Mouse (Mus musculus) cortical plate, adult 2 months (tissue): ENCODE measurements at regions not wholly inside any gene's neighbourhood (a gene's known extent, or its start where the extent isn't known, plus 50 kb on each side); places are given as distances from the start of the nearest gene placed in this dataset.

Source experiments
- CTCF ChIP-seq: fragments of 200-500 bp; IDR thresholded peaks from 2 replicates; pipeline ENCODE4 v1.5.1; 2011; ENCODE audit warnings: mild to moderate bottlenecking, control low read depth, low read length; ENCODE audit not compliant: insufficient read depth; ENCODE audit errors: extremely low read depth
- POLR2A ChIP-seq: fragments of 200-500 bp; IDR thresholded peaks from 2 replicates; pipeline ENCODE4 v1.6.1; 2011; ENCODE audit warnings: mild to moderate bottlenecking, low read length, control low read depth; ENCODE audit not compliant: insufficient read depth; ENCODE audit errors: extremely low read depth

DNA sequence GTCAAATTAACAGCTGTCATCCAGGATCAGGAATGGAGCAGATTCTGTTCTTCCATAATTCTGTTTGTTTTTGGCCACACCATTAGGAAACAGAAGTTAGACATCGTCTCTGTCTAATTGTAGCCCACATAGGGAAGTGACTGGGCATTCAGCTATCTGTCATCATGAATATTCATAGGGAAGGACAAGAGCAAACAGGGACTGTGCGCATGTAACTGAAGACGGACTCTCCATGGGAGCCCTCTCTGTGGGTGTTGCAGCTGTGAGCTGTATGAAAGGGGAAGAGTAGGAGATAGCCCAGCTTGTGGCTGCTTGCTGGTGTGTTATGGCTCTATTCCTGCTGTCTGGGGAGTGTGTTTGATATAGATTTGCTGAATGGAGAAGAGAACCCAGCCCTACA lies 238.3 kb upstream of the Prok2 start:
- no peak for TF ChIP-seq CTCF
- TF ChIP-seq POLR2A = no peak
